Mouse (Mus musculus) midbrain, embryonic 11.5 days (tissue): ENCODE data around the gene Rlbp1. TPM values are rescaled to one million over a fixed set of nuclear protein-coding genes. Genes with fewer than 3 reads are reported as not detected.

Experiments
- ATAC-seq: fragments of 200-750 bp; cut with Nextera tagmentation; 2 replicates; pipeline ENCODE4 v1.8.0; 2017; ENCODE audit warnings: moderate TSS enrichment, moderate library complexity; ENCODE audit not compliant: low FRiP score
- DNase-seq: peaks from one replicate; pipeline ENCODE4 v3.0.0; 2015; ENCODE audit warnings: low spot score; ENCODE audit errors: missing footprints
- H3K27ac ChIP-seq: fragments of 300-500 bp; sonication (generic); 2 replicates; pipeline ENCODE4 v1.5.1; 2014; ENCODE audit warnings: low read depth, low read length
- H3K27me3 ChIP-seq: fragments of 300-500 bp; sonication (generic); 2 replicates; pipeline ENCODE4 v1.6.1; 2014; ENCODE audit warnings: mild to moderate bottlenecking, low read length, moderate library complexity, mixed read lengths; ENCODE audit not compliant: control insufficient read depth, insufficient read depth
- H3K36me3 ChIP-seq: fragments of 300-500 bp; sonication (generic); 2 replicates; pipeline ENCODE4 v1.6.1; 2014; ENCODE audit warnings: mild to moderate bottlenecking, low read length, moderate library complexity, mixed read lengths; ENCODE audit not compliant: control insufficient read depth, insufficient read depth
- H3K4me1 ChIP-seq: fragments of 300-500 bp; sonication (generic); 2 replicates; pipeline ENCODE4 v1.6.1; 2014; ENCODE audit warnings: low read length; ENCODE audit not compliant: control insufficient read depth, insufficient read depth
- H3K4me2 ChIP-seq: fragments of 300-500 bp; sonication (generic); 2 replicates; pipeline ENCODE4 v1.6.1; 2014; ENCODE audit warnings: mild to moderate bottlenecking, moderate library complexity
- H3K4me3 ChIP-seq: fragments of 300-500 bp; sonication (generic); 2 replicates; pipeline ENCODE4 v1.5.1; 2014; ENCODE audit warnings: low read depth, low read length
- H3K9ac ChIP-seq: fragments of 300-500 bp; sonication (generic); 2 replicates; pipeline ENCODE4 v1.6.1; 2014; ENCODE audit warnings: low read length
- H3K9me3 ChIP-seq: fragments of 300-500 bp; sonication (generic); 2 replicates; pipeline ENCODE4 v1.6.1; 2016; ENCODE audit warnings: low read length; ENCODE audit not compliant: control insufficient read depth
- WGBS: fragments of 180-500 bp; shearing (Covaris S2); extraction: QIAGEN DNeasy Blood & Tissue Kit; methylation state at CpG from one replicate; pipeline ENCODE4 v1.1.7; 2014; 5-methylcytosine and 5-hydroxymethylcytosine counted together
- polyA plus RNA-seq: library from polyadenylated mRNA; unstranded; fragments of >200 nt; fragmentation: Nextera tagmentation; extraction: Ambion mirVana; gene quantifications from 2 replicates; pipeline ENCODE4 v1.2.1, GENCODE M21; 2014

The Rlbp1 gene
- polyA plus RNA-seq = 0.52 and 0.63 TPM in 2 replicates

DNA sequence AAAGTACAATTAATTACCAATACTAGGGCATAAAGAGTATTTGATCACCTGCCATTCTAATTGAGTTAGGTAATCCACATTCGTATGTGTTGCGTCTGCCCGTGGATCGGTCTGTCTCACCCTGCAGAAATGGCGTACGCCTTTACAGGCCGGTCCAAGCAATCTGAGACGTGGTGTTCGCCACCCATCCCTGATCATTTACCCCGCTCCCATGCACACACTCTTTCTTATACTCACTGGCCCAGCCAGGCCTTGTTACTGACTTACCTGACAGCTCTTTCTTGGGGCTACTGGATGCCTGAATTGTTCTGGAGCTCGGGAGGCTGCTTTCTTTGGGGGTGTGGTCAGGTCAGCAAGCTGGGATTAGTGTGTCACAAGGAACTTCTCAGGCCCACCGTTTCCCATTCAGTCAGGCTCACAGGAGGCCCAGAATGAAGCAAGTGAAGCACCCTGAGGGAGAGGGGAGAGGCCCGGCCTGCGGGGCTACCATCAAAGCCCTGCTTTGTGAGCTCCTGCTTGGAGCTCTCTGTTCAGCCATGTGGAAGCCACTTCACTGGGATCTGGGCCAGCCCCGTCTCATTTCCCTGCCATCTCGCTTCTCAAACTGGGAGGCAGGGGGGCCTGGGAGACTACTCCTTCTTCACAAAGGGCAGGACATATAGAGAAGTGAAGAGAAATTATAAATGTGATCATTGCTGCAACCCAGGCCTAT, at the start of gene Rlbp1:
Rlbp1 (minus strand) TSS at position 627 of the 712 bp plus-strand sequence.
- Histone ChIP-seq H3K27me3 (no peaks in the 10 kb centered on the region), H3K9me3 (no peaks in the 10 kb centered on the region), H3K4me3 (no peak within 1 kb of the TSS), H3K27ac (no peak within 1 kb of the TSS), H3K36me3 (no peaks in the 10 kb centered on the region), H3K4me2 (no peak within 1 kb of the TSS), H3K9ac (no peak within 1 kb of the TSS), H3K4me1 (no peaks in the 10 kb centered on the region)
- ATAC-seq (no peak), DNase-seq (peak; percentile 79)
- WGBS = 57% methylated on average over 16 of the region's 16 CpGs

DNA sequence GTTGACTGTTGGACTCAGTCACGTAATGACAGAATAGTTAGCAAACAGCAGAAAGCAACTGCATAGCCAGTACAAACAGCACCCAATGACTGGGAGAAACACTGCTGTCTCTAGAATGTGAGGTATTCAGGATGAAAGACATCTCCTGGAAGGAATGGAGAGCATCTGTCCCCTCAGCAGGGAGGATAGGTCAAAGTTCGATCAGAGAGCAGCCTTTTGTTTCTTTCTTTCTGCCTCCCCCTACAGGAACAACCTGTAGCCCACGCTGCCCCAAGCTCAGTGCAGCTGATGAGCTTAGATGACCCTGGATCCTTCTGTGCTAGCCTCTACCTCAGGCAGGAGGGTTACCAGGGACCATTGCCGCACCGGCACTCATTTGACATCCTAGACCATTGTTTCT, 41.4 kb upstream of the Rlbp1 start:
- 54% methylated on average over 5 of the region's 5 CpGs for WGBS
- Histone ChIP-seq H3K9ac (no peak overlapping the region), H3K4me3 (no peak overlapping the region), H3K4me1 (no peaks in the 10 kb centered on the region; the same call in 1 of the 2 replicates), H3K27me3 (no peaks in the 10 kb centered on the region), H3K9me3 (no peaks in the 10 kb centered on the region), H3K36me3 (no peaks in the 10 kb centered on the region), H3K4me2 (no peak overlapping the region), H3K27ac (no peak overlapping the region)
- no peak for ATAC-seq
- no peak for DNase-seq

DNA sequence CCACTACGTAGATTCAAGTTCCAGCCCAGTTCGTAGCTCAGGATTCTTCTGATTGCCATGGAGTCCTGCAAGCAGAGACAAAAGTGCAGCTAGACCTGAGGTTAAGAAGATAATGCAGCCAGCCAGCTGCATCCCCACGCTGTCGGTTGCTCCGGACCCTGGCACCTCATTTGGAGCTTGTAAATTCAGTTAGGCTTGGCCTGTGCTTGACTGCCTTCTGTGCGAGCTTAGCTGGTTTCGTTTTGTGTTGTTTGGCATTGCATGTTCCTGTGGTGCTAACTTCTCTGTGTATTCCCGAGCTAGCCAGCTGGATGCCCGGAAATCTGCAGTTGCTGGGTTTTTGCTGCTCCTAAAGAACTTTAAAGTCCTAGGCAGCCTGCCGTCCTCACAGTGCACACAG, 39.0 kb upstream of the Rlbp1 start:
- H3K4me3 ChIP-seq = no peak overlapping the region
- no peaks in the 10 kb centered on the region; the same call in 1 of the 2 replicates for H3K4me1 ChIP-seq
- H3K27ac ChIP-seq = no peak overlapping the region
- no peak overlapping the region for H3K9ac ChIP-seq
- no peaks in the 10 kb centered on the region for H3K27me3 ChIP-seq
- no peaks in the 10 kb centered on the region for H3K36me3 ChIP-seq
- 58% methylated on average over 10 of the region's 10 CpGs for WGBS
- H3K4me2 ChIP-seq = no peak overlapping the region
- no peaks in the 10 kb centered on the region for H3K9me3 ChIP-seq
- DNase-seq = no peak
- ATAC-seq = no peak

DNA sequence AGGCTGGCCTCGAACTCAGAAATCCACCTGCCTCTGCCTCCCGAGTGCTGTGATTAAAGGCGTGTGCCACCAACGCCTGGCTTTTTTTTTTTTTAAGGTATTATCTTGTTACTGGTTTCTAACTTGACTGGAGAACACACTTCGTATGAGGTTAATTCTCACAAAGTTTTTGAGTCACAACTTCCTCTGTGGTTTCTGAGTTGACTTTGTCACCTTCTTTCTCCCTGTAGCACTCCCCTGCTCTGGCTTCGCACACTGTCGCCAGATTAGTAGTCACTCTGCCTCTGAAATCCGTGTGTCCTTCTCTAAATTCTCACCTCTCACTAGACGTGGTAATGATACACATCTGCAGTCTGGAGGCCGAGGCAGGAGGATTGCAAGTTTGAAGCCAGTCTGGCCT, 36.0 kb upstream of the Rlbp1 start:
- 93% methylated on average over 10 of the region's 10 CpGs for WGBS
- Histone ChIP-seq H3K27me3 (no peaks in the 10 kb centered on the region), H3K9ac (no peak overlapping the region), H3K36me3 (no peaks in the 10 kb centered on the region), H3K9me3 (no peaks in the 10 kb centered on the region), H3K4me3 (no peak overlapping the region), H3K27ac (no peak overlapping the region), H3K4me2 (no peak overlapping the region), H3K4me1 (no peaks in the 10 kb centered on the region)
- peak; percentile 66 for DNase-seq
- no peak for ATAC-seq

DNA sequence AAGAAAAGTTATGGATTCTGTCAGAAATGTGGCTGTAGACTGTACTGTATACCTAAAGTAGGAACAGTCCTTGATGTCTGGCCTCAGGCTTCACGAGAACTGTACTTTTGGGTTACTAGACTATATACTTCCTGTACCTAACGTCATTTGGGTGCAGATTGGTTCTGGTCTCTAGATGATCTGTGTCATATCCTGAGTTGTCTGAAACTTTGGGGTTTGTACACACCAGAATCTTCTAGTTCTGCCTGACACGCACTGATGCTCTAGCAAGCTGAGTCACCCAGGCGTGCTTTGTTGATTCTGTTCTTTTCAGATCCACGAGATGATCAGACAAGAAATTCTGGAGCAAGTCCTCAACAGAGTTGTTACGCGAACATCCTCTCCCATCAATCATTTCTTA, 33.1 kb upstream of the Rlbp1 start:
- H3K4me3 ChIP-seq = no peak overlapping the region
- H3K9me3 ChIP-seq = no peaks in the 10 kb centered on the region
- H3K4me2 ChIP-seq = no peak overlapping the region
- no peaks in the 10 kb centered on the region for H3K4me1 ChIP-seq
- H3K27ac ChIP-seq = no peak overlapping the region
- WGBS = 91% methylated on average over 7 of the region's 7 CpGs
- no peak for ATAC-seq
- no peaks in the 10 kb centered on the region for H3K36me3 ChIP-seq
- no peak for DNase-seq
- H3K9ac ChIP-seq = no peak overlapping the region
- no peaks in the 10 kb centered on the region for H3K27me3 ChIP-seq

DNA sequence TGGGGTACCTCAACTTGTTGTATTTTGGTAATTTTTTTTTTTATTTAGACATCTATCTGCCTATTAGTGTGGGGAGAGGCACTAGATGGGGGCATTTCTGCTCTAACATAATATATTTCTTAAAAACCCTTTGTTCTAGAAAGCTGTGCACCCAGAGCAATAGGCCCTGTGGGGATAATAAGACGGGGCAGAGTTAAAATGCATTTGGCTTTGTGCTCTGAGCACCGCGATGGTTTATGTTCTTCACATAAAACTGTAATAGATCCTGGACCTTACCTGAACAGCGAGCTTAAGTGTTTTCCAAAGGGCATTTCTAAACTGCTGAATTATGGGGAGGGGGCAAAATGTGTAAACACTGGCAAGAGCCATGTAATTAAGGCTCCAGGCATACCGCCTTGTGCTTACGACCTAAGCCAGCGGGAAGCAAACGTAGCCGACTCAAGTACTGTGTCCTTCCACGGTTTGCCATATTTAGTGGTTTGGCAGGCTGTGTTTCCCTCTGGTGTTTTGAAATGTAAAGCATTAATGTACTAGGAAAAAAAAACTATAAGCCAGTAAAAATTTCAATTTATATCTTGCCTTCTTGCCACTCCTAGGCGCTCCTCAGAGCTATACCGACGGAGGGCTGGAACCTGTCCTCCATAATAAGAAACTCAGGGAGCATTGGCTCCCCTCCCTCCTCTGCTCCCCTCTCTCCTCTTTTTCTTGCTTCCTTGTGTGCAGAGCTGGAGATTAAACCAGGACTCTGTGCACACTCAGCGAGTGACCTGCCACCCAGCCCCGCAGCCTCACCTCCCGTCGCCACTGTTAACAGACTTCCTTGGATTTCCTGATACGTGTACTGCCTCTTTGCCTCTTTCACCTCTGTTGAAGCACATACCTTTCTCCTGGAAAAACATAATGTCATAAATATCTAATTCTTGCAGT, 27.9 kb upstream of the Rlbp1 start:
- H3K36me3 ChIP-seq = no peaks in the 10 kb centered on the region
- H3K27me3 ChIP-seq = no peaks in the 10 kb centered on the region
- H3K4me3 ChIP-seq = no peak overlapping the region
- H3K27ac ChIP-seq = no peak overlapping the region
- H3K4me1 ChIP-seq = no peaks in the 10 kb centered on the region
- WGBS = 88% methylated on average over 18 of the region's 18 CpGs
- no peak overlapping the region for H3K9ac ChIP-seq
- DNase-seq = no peak
- H3K9me3 ChIP-seq = no peaks in the 10 kb centered on the region
- no peak overlapping the region for H3K4me2 ChIP-seq
- ATAC-seq = no peak

DNA sequence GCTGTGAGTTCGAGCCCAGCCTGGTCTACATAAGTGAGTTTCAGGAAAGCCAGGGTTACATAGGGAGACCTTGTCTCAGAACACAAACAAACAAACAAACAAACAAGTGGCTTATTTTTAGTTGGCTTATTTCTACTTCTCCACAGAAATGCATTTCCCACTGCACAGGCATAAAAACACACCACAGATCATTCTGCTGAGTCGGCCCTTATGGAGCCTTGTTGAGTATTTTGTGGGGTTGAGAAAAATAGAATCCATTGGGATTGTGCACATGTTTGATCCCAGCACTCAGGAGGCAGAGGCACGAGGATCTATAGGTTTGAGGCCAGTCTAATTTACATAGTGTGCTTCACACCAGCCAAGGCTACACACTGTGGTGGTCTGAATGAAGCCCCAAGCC, 13.4 kb upstream of the Rlbp1 start:
- ATAC-seq = no peak
- H3K36me3 ChIP-seq = no peaks in the 10 kb centered on the region

DNA sequence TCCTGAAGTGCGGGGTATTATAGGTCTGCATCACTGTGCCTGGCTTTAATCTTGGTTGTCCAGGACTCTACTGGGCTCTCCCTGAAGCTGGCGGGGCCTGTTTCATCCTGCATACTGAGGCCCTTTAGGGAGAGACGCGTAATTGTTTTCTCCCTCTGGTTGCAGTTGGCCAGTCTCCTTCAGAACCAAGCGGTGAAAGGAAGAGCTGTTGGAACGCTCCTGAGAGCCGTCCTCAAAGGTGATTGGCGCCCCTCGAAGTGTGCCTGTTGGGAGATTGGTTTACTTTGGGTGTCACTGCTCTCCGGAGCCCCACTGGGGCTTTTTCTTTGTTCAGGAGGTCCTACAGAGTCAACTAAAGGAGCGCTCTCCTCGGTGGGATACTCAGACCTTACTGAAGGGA, 12.1 kb upstream of the Rlbp1 start:
- 69% methylated on average over 12 of the region's 12 CpGs for WGBS
- no peak overlapping the region for H3K4me3 ChIP-seq
- no peak for DNase-seq
- H3K4me1 ChIP-seq = no peaks in the 10 kb centered on the region
- no peaks in the 10 kb centered on the region for H3K27me3 ChIP-seq
- no peak overlapping the region for H3K4me2 ChIP-seq
- H3K9me3 ChIP-seq = no peaks in the 10 kb centered on the region
- no peak for ATAC-seq
- no peak overlapping the region for H3K27ac ChIP-seq
- H3K36me3 ChIP-seq = no peaks in the 10 kb centered on the region
- no peak overlapping the region for H3K9ac ChIP-seq

More for the DNA sequence above, 13.4 kb upstream of the Rlbp1 start:
- DNase-seq = no peak
- WGBS = 80% methylated on average over 3 of the region's 3 CpGs
- Histone ChIP-seq H3K27ac (no peak overlapping the region), H3K27me3 (no peaks in the 10 kb centered on the region), H3K4me2 (no peak overlapping the region), H3K4me1 (no peaks in the 10 kb centered on the region), H3K9me3 (no peaks in the 10 kb centered on the region), H3K4me3 (no peak overlapping the region), H3K9ac (no peak overlapping the region)

DNA sequence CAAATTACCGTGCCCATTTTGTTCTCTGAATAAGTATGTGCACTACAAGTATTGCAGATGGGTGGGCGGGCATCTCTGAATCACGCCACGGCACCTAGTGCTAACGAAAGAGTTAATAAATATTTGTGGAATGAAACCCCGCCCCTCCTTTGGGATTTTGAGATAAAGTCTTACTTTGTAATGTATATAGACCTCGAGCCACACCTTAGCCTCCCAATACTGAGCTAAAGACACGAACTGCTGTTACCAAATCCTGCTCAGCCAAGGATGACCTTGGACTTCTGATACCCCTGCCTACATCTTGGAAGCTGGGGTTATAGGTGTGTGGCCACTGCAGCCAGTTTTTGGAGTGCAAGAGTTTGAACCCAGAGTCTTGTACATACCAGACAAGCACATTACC, 11.6 kb upstream of the Rlbp1 start:
- Histone ChIP-seq H3K9ac (no peak overlapping the region), H3K27me3 (no peaks in the 10 kb centered on the region), H3K4me1 (no peaks in the 10 kb centered on the region), H3K36me3 (no peaks in the 10 kb centered on the region), H3K4me3 (no peak overlapping the region), H3K27ac (no peak overlapping the region), H3K9me3 (no peaks in the 10 kb centered on the region), H3K4me2 (no peak overlapping the region)
- WGBS = 93% methylated on average over 8 of the region's 8 CpGs
- no peak for DNase-seq
- ATAC-seq = no peak
